Mouse (Mus musculus): ENCODE results near the gene Kcnj14. TPM values are rescaled to one million over a fixed set of nuclear protein-coding genes. Genes with fewer than 3 reads are reported as not detected.

Gene Kcnj14
- total RNA-seq, 2 experiments from 2014 or later: 0.19 to 0.20 TPM

DNA sequence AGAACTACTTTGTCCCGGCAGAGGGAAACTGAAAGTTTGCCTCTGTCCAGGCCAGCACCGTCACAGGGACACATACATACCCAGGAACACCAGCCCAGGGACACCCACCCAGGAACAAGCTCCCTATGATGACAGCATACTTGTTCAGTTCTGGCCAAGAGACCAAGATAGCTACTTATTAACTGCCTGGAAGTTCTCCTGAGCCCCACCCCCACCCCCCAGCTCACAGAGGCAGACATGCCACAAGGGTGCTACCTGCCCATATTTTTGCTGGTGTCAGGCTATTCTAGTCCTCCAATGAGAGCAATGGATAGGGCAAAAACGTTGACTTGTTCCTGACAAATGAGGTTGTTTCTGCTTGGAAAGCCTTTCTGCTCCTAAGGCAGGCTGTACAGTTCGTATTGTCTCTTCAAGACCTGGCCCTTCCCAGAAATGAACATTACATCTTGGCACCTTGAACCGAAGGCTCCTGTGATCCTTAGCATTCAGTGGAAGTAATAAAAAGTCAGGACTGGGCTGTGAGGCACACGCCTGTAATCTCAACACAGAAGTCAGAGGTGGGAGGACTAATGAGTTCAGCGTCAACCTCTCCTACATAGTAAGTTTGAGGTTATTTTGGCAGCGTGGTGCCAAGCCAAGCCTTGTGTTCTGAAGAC lies 54.0 kb downstream of the Kcnj14 start:
- no peak for DNase-seq (ENCODE audit: low spot score in 2 of 2)

DNA sequence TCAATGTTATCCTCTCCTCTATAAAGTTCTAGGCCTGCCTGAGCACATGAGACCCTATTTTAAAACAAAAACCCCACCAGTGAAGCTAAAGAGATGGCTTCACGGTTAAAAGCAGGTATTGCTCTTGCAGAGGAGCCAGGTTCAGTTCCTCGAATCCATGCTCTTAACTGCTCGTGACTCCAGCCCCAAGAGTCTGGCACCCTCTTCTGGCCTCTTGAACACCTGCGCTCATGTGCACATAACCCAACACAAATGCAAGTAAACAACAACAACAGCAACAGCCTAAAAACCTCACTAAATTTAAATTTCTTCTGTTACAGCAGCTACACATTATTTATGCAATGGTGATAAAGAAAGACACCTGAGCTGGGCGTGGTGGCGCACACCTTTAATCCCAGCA lies 57.1 kb downstream of the Kcnj14 start:
- DNase-seq (ENCODE audit: low spot score in 2 of 2): no peak

DNA sequence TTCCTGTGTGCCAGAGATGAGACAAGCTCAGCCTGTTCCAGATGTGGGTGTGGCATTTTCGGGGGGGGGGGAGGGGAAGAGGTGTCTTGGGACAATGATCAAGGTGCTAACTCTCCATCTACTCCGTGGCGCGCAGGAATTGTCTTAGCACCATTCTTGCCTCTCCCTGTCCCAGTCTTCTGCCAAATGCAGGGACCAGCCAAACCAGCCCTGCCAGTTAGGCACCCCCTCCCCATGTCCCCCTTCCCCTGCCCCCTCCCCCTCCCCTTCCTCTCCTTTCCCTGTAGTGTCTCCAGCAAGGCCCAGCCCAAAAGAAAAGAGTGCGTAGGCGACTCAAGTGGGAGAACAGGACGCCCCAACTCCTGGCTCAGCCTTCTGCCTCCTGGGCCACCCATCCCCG lies 57.8 kb downstream of the Kcnj14 start:
- no peak for DNase-seq (ENCODE audit: low spot score in 2 of 2)

Other genes with a start within 250 kb of the Kcnj14 start
- gene Fgf21, start 209.3 kb downstream of the Kcnj14 start, total RNA-seq (2021): 1 to 10 TPM in 1 of 2 experiments, not detected in 1; 1.4 TPM
- gene Fut1, start 207.5 kb downstream of the Kcnj14 start, total RNA-seq (2021): not detected
- under 1 TPM; 0.22 to 0.33 TPM for gene Izumo1, start 203.0 kb downstream of the Kcnj14 start, total RNA-seq (2021)
- gene Rasip1, start 197.3 kb downstream of the Kcnj14 start, total RNA-seq (2021): 10 to 100 TPM; 16.0 to 27.6 TPM
- 1 to 10 TPM; 2.4 to 7.7 TPM for gene Mamstr, start 184.8 kb downstream of the Kcnj14 start, total RNA-seq (2021)
- gene Fut2, start 158.4 kb downstream of the Kcnj14 start, total RNA-seq (2021): under 1 TPM in 1 of 2 experiments, not detected in 1; 0.13 TPM
- under 1 TPM; 0.36 to 0.61 TPM for gene Ntn5, start 140.8 kb downstream of the Kcnj14 start, total RNA-seq (2021)
- under 1 TPM; 0.23 to 0.35 TPM for gene Sec1, start 130.4 kb downstream of the Kcnj14 start, total RNA-seq (2021)
- 10 to 100 TPM; 15.8 to 16.9 TPM for gene Car11, start 124.9 kb downstream of the Kcnj14 start, total RNA-seq (2021)
- gene Dbp, start 119.7 kb downstream of the Kcnj14 start, total RNA-seq (2021): 10 to 100 TPM; 64.8 to 96.6 TPM
- 100 to 1,000 TPM; 934 to 965 TPM for gene Rpl18, start 109.3 kb downstream of the Kcnj14 start, total RNA-seq (2021)
- 10 to 100 TPM; 37.7 to 42.0 TPM for gene Sphk2, start 106.8 kb downstream of the Kcnj14 start, total RNA-seq (2021)
- under 1 TPM; 0.30 to 0.35 TPM for gene Fam83e, start 103.6 kb downstream of the Kcnj14 start, total RNA-seq (2021)
- gene Spaca4, start 99.0 kb downstream of the Kcnj14 start, total RNA-seq (2021): not detected
- gene Lmtk3, start 41.0 kb downstream of the Kcnj14 start, total RNA-seq (2021): 1 to 10 TPM; 6.2 to 8.4 TPM
- gene Sult2b1, start 40.1 kb downstream of the Kcnj14 start, total RNA-seq (2021): 1 to 10 TPM in 1 of 2 experiments, under 1 TPM in 1; 0.77 to 1.1 TPM
- gene Cyth2, start 10.2 kb downstream of the Kcnj14 start, total RNA-seq (2021): 100 to 1,000 TPM in 1 of 2 experiments, 10 to 100 TPM in 1; 92.9 to 117 TPM
- 10 to 100 TPM; 33.0 to 36.0 TPM for gene Grwd1, start 6.2 kb upstream of the Kcnj14 start, total RNA-seq (2021)
- gene Kdelr1, start 48.0 kb upstream of the Kcnj14 start, total RNA-seq (2021): 100 to 1,000 TPM; 125 to 140 TPM
- under 1 TPM; 0.66 to 0.67 TPM for gene Grin2d, start 53.6 kb upstream of the Kcnj14 start, total RNA-seq (2021)
- gene Syngr4, start 71.9 kb upstream of the Kcnj14 start, total RNA-seq (2021): not detected
- gene Tmem143, start 72.2 kb upstream of the Kcnj14 start, total RNA-seq (2021): 10 to 100 TPM; 70.9 to 89.3 TPM
- 100 to 1,000 TPM; 299 to 421 TPM for gene Emp3, start 96.6 kb upstream of the Kcnj14 start, total RNA-seq (2021)
- gene Ccdc114, start 99.3 kb upstream of the Kcnj14 start, total RNA-seq (2021): 10 to 100 TPM; 17.7 to 21.1 TPM
- under 1 TPM in 1 of 2 experiments, not detected in 1; 0.10 TPM for gene Abcc6, start 205.5 kb upstream of the Kcnj14 start, total RNA-seq (2021)
- 10 to 100 TPM; 64.2 to 67.0 TPM for gene Nomo1, start 208.9 kb upstream of the Kcnj14 start, total RNA-seq (2021)